Mouse (Mus musculus): ENCODE data around the gene Ciz1. TPM values are rescaled to one million over a fixed set of nuclear protein-coding genes. Genes with fewer than 3 reads are reported as not detected.

The Ciz1 gene
- polyA plus RNA-seq, 1 experiment from 2014 or later, result 56.7 TPM

DNA sequence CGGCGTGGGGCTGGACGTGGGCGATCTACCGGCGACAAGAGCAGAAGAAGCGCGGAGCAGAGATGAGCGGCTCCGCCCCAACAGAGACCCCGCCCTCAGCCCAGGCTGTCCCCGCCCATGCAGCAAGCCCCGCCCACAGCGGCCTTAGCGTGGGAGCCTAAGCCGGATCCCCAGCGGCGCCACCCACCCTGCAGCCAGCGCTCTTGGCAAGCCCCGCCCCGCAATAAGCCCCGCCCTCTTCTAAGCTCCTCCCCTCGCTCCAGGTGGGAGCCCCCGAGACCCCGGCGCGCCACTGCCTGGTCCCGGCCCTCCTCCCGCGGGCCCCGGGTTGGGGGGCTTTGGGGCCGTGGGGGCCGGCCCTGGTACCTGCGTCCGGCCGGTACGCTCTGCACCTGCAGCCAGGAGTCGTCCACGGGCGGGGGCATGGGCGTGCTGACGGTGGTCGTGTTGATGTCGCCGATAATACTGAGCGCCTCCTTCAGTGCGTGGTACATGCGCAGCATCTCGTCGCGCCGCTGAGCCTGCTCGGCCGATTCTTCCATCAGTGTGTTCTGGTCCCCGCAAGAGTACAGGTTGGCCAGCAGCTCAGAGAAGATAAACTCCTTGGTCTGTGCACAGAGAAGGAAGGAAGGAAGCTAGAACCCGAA lies 39.7 kb upstream of the Ciz1 start:
- H3K4me1 ChIP-seq (replicated peaks), result peaks cover 32% of the 10 kb centered on the region
- no peaks in the 10 kb centered on the region for H3K9me3 ChIP-seq
- H3K27me3 ChIP-seq, result peaks cover 36% of the 10 kb centered on the region
- 2% methylated on average over 47 of the region's 56 CpGs for WGBS
- no peak overlapping the region for H3K27ac ChIP-seq
- H3K36me3 ChIP-seq, result peaks cover 52% of the 10 kb centered on the region
- peak overlapping the region; percentile 94 for H3K4me2 ChIP-seq (replicated peaks)
- peak overlapping the region; percentile 49 for H3K4me3 ChIP-seq (replicated peaks)
- peak; percentile 59 for ATAC-seq
- peak overlapping the region; percentile 78 for H3K9ac ChIP-seq (replicated peaks)

DNA sequence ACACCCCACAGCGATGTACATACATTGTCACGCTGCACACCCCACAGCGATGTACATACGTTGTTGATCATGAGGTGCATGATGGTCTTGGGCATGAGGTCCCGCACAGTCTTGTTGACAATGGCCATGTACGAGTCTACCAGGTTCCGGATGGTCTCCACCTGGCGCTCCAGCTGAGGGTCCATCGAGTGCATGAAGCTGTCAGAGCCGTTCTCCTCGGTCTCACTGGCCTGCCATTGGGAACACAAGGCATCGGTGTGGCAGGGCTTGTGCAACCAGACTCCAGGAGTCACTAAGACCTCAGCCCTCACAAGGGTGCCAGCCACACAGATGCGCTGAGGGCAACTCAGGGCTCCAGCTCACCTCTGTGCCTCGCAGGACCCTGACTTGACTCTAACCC lies 37.3 kb upstream of the Ciz1 start:
- WGBS, result 93% methylated on average over 14 of the region's 14 CpGs
- H3K4me2 ChIP-seq (replicated peaks), result no peak overlapping the region
- H3K27ac ChIP-seq, result no peak overlapping the region
- H3K27me3 ChIP-seq, result peaks cover 42% of the 10 kb centered on the region
- peaks cover 53% of the 10 kb centered on the region for H3K4me1 ChIP-seq (replicated peaks)
- no peak overlapping the region for H3K4me3 ChIP-seq (replicated peaks)
- H3K9me3 ChIP-seq, result no peaks in the 10 kb centered on the region
- no peak overlapping the region for H3K9ac ChIP-seq (replicated peaks)
- ATAC-seq, result no peak
- peaks cover 38% of the 10 kb centered on the region for H3K36me3 ChIP-seq

GRCm38 (mm10) chr2:32315751-32316150 lies 36.4 kb upstream of the Ciz1 start:
- no peak for ATAC-seq
- Histone ChIP-seq H3K27ac (no peak overlapping the region; the same call in 1 of the 2 replicates), H3K4me2 (replicated peaks) (no peak overlapping the region), H3K27me3 (peaks cover 33% of the 10 kb centered on the region), H3K4me1 (replicated peaks) (peaks cover 51% of the 10 kb centered on the region), H3K36me3 (peaks cover 37% of the 10 kb centered on the region), H3K9me3 (no peaks in the 10 kb centered on the region), H3K4me3 (replicated peaks) (no peak overlapping the region), H3K9ac (replicated peaks) (no peak overlapping the region)
- 10% methylated on average over 8 of the region's 8 CpGs for WGBS

DNA sequence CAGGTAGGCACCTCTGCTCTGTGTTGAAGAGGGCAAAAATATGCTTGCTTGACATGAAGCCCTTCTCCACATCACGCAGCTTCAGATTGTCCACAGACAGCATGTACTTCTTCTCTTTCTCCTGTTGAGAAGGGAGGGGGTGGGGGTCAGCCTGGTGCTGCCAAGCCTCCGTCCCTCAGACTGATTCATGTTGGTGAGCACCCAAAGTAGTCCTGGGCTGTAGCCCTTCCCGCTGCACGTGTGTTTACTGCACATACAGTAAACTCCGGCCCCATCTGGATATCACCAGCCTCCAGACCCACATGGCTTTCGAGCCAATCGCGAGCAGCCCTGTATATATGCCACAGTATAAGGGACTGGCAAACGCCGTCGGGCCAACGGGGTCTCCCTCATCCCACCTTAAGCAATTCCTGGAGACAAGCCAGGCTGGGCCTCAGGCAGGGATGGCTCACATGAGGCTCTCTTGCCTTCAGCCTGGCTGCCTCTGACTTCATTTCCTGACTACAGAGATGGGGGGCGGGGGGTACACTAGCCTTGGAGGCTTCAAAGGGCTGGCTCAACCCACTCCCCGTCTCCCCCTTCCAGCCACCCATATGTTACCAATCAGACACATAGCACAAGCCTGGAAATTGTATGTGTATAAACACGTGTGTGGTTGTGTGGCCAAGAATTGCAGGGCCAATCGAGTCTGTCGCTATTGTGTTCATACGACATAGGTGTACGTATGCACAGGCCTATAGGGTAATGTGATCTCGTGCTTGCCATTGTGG lies 35.1 kb upstream of the Ciz1 start:
- no peaks in the 10 kb centered on the region for H3K9me3 ChIP-seq
- H3K27me3 ChIP-seq, result peaks cover 26% of the 10 kb centered on the region
- H3K36me3 ChIP-seq, result peaks cover 34% of the 10 kb centered on the region
- H3K4me3 ChIP-seq (replicated peaks), result no peak overlapping the region
- H3K4me2 ChIP-seq (replicated peaks), result no peak overlapping the region
- whole genome bisulfite sequencing, result 83% methylated on average over 20 of the region's 20 CpGs
- no peak overlapping the region for H3K27ac ChIP-seq
- H3K9ac ChIP-seq (replicated peaks), result no peak overlapping the region
- no peak for ATAC-seq
- peaks cover 43% of the 10 kb centered on the region for H3K4me1 ChIP-seq (replicated peaks)

GRCm38 (mm10) chr2:32317791-32318417 lies 34.2 kb upstream of the Ciz1 start:
- Histone ChIP-seq H3K4me1 (replicated peaks) (peaks cover 44% of the 10 kb centered on the region), H3K36me3 (peaks cover 30% of the 10 kb centered on the region), H3K27me3 (peaks cover 26% of the 10 kb centered on the region), H3K9me3 (no peaks in the 10 kb centered on the region), H3K4me3 (replicated peaks) (no peak overlapping the region), H3K27ac (no peak overlapping the region), H3K4me2 (replicated peaks) (peak overlapping the region; percentile 38), H3K9ac (replicated peaks) (peak overlapping the region; percentile 26; the same call in 1 of the 2 replicates)
- 13% methylated on average over 17 of the region's 19 CpGs for WGBS
- peak; percentile 25 for ATAC-seq

DNA sequence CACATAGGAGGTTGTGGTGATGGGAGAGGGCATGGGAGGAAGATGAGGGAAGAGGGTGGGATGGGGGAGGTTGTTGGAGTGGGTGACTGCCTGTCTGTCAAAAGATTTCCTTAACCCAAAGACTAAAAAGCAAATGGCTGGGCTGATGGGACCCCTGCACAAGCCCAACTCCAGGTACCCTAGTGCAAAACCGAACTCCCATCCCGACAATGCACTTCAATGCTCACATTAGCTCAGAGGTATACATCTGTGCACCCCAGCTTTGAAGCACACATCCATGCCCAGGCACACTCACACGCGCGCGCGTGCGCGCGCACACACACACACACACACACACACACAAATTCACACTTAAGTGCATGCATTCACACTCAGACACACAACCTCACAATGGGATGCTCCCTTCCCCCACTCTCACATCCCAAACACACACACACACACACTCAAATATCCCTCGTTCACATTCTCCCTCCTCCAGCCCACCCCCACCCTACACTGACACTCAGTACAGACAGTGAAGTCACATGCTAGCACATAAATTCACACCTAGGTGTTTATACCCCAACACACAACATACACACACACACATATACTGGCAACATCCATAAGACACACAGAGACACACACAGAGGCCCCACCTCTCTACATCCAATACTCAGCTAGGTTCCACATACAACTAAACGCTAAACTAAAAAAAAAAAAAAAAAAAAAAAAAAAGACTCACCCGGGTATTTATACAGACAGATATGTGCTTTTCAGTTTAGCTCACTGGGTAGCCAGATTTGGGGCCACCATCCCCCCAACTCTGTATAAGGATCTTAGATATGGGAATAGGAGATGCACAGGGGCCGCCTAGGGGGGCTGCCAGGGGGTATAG lies 33.2 kb upstream of the Ciz1 start:
- no peak overlapping the region for H3K27ac ChIP-seq
- peak overlapping the region; percentile 38; the same call in 1 of the 2 replicates for H3K4me2 ChIP-seq (replicated peaks)
- no peak overlapping the region for H3K4me3 ChIP-seq (replicated peaks)
- no peaks in the 10 kb centered on the region for H3K9me3 ChIP-seq
- peak overlapping the region; percentile 26; the same call in 1 of the 2 replicates for H3K9ac ChIP-seq (replicated peaks)
- peaks cover 19% of the 10 kb centered on the region for H3K27me3 ChIP-seq
- H3K36me3 ChIP-seq, result peaks cover 23% of the 10 kb centered on the region
- ATAC-seq, result no peak
- 80% methylated on average over 14 of the region's 14 CpGs for WGBS
- peaks cover 51% of the 10 kb centered on the region for H3K4me1 ChIP-seq (replicated peaks)

- WGBS, result 61% methylated on average over 9 of the region's 9 CpGs
These were observed 32.2 kb upstream of the Ciz1 start for GRCm38 (mm10) chr2:32319586-32320580.

GRCm38 (mm10) chr2:32320721-32321120 lies 31.4 kb upstream of the Ciz1 start:
- Histone ChIP-seq H3K4me1 (replicated peaks) (peaks cover 49% of the 10 kb centered on the region), H3K9me3 (no peaks in the 10 kb centered on the region), H3K9ac (replicated peaks) (no peak overlapping the region), H3K4me2 (replicated peaks) (no peak overlapping the region), H3K27me3 (peaks cover 9% of the 10 kb centered on the region), H3K36me3 (peaks cover 11% of the 10 kb centered on the region), H3K27ac (no peak overlapping the region), H3K4me3 (replicated peaks) (no peak overlapping the region)
- no peak for ATAC-seq
- WGBS, result 72% methylated on average over 11 of the region's 11 CpGs

More at GRCm38 (mm10) chr2:32319586-32320580, 32.2 kb upstream of the Ciz1 start:
- Histone ChIP-seq H3K4me2 (replicated peaks) (no peak overlapping the region), H3K9ac (replicated peaks) (no peak overlapping the region), H3K9me3 (no peaks in the 10 kb centered on the region), H3K4me3 (replicated peaks) (no peak overlapping the region), H3K27ac (no peak overlapping the region; the same call in 1 of the 2 replicates), H3K36me3 (peaks cover 18% of the 10 kb centered on the region), H3K4me1 (replicated peaks) (peaks cover 51% of the 10 kb centered on the region), H3K27me3 (peaks cover 15% of the 10 kb centered on the region)
- ATAC-seq, result no peak

DNA sequence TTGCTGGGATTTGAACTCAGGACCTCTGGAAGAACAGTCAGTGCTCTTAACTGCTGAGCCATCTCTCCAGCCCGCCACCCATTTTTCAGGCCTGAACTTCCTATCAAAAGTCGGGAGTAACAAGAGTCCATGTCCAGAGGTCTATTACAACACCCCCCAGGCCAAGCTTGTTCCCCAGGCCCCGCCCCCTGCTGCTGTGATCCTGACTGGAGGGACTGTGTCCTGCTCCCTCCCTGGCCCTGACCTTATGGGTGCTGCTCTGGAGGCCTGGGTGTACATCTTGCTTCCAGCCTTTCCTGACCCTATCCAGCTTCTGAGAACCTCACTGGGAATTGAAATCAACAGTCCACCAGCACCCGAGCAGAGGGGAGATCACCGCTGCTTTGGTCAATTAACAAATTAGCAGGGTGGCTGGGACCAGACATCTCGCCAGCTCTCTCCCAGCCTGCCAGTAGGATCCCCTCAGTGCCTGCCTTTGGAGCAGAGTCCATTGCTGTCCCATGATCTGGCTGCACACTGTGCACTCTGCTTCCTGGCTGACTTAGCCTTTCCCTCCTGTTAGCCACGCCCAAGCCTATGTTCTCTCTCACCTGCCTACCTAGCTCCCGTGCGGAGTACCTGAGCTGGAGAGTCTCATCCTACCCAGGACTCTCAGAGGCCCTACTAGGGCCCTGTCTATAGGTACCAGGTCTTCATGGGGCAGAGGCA lies 30.4 kb upstream of the Ciz1 start:
- Histone ChIP-seq H3K4me1 (replicated peaks) (peaks cover 48% of the 10 kb centered on the region), H3K4me2 (replicated peaks) (no peak overlapping the region), H3K36me3 (peaks cover 10% of the 10 kb centered on the region), H3K27me3 (peaks cover 6% of the 10 kb centered on the region; the same call in 1 of the 2 replicates), H3K4me3 (replicated peaks) (no peak overlapping the region), H3K9ac (replicated peaks) (no peak overlapping the region), H3K9me3 (no peaks in the 10 kb centered on the region), H3K27ac (peak overlapping the region; percentile 93)
- 81% methylated on average over 9 of the region's 9 CpGs for WGBS
- no peak for ATAC-seq
